Mouse (Mus musculus): ENCODE measurements at regions not wholly inside any gene's neighbourhood (a gene's known extent, or its start where the extent isn't known, plus 50 kb on each side); places are given as distances from the start of the nearest gene placed in this dataset.

- DNase-seq (ENCODE audit: low spot score): no peak
- Histone ChIP-seq H3K36me3 (no peaks in the 10 kb centered on the region), H3K27me3 (ENCODE audit: low read depth, poor library complexity, severe bottlenecking) (no peaks in the 10 kb centered on the region), H3K9me3 (replicated peaks) (no peaks in the 10 kb centered on the region), H3K4me3 (no peak overlapping the region), H3K4me1 (peaks cover 3% of the 10 kb centered on the region; the same call in 1 of the 2 replicates), H3K27ac (no peak overlapping the region)
- WGBS: 77% methylated on average over 4 of the region's 4 CpGs
Measured at GRCm38 (mm10) chr19:15200792-15201191, 602.9 kb upstream of the Tle4 start.

GRCm38 (mm10) chr19:15200361-15200760 lies 602.5 kb upstream of the Tle4 start:
- Histone ChIP-seq H3K36me3 (no peaks in the 10 kb centered on the region), H3K9me3 (replicated peaks) (no peaks in the 10 kb centered on the region), H3K27me3 (ENCODE audit: low read depth, poor library complexity, severe bottlenecking) (no peaks in the 10 kb centered on the region), H3K4me3 (no peak overlapping the region), H3K27ac (no peak overlapping the region), H3K4me1 (peaks cover 3% of the 10 kb centered on the region; the same call in 1 of the 2 replicates)
- WGBS: 47% methylated on average over 2 of the region's 2 CpGs
- DNase-seq (ENCODE audit: low spot score): no peak

- 83% methylated on average over 1 of the region's 1 CpGs for WGBS
- Histone ChIP-seq H3K9me3 (replicated peaks) (no peaks in the 10 kb centered on the region), H3K36me3 (no peaks in the 10 kb centered on the region), H3K4me1 (peaks cover 3% of the 10 kb centered on the region; the same call in 1 of the 2 replicates), H3K27ac (no peak overlapping the region), H3K27me3 (ENCODE audit: low read depth, poor library complexity, severe bottlenecking) (no peaks in the 10 kb centered on the region), H3K4me3 (no peak overlapping the region)
- no peak for DNase-seq (ENCODE audit: low spot score)
Measured at GRCm38 (mm10) chr19:15199692-15200091, 601.8 kb upstream of the Tle4 start.

- no peak for DNase-seq (ENCODE audit: low spot score)
- Histone ChIP-seq H3K4me1 (no peaks in the 10 kb centered on the region), H3K36me3 (no peaks in the 10 kb centered on the region), H3K4me3 (no peak overlapping the region), H3K27ac (no peak overlapping the region), H3K9me3 (replicated peaks) (no peaks in the 10 kb centered on the region), H3K27me3 (ENCODE audit: low read depth, poor library complexity, severe bottlenecking) (no peaks in the 10 kb centered on the region)
Measured at GRCm38 (mm10) chr19:15175221-15175620, 577.4 kb upstream of the Tle4 start.

GRCm38 (mm10) chr19:15173301-15173700 lies 575.5 kb upstream of the Tle4 start:
- WGBS: 27% methylated on average over 5 of the region's 5 CpGs
- Histone ChIP-seq H3K36me3 (no peaks in the 10 kb centered on the region), H3K4me1 (no peaks in the 10 kb centered on the region), H3K9me3 (replicated peaks) (no peaks in the 10 kb centered on the region), H3K4me3 (no peak overlapping the region), H3K27ac (no peak overlapping the region), H3K27me3 (ENCODE audit: low read depth, poor library complexity, severe bottlenecking) (no peaks in the 10 kb centered on the region)
- DNase-seq (ENCODE audit: low spot score): no peak

GRCm38 (mm10) chr19:15167184-15167583 lies 569.3 kb upstream of the Tle4 start:
- Histone ChIP-seq H3K4me3 (no peak overlapping the region), H3K27me3 (ENCODE audit: low read depth, poor library complexity, severe bottlenecking) (no peaks in the 10 kb centered on the region), H3K27ac (no peak overlapping the region), H3K36me3 (no peaks in the 10 kb centered on the region), H3K9me3 (replicated peaks) (no peaks in the 10 kb centered on the region), H3K4me1 (no peaks in the 10 kb centered on the region)
- WGBS: 84% methylated on average over 1 of the region's 1 CpGs
- DNase-seq (ENCODE audit: low spot score): no peak

- no peaks in the 10 kb centered on the region for H3K9me3 ChIP-seq (replicated peaks)
- H3K4me3 ChIP-seq: no peak overlapping the region
- no peak for DNase-seq (ENCODE audit: low spot score)
- no peaks in the 10 kb centered on the region for H3K36me3 ChIP-seq
- H3K4me1 ChIP-seq: no peaks in the 10 kb centered on the region
- H3K27me3 ChIP-seq (ENCODE audit: low read depth, poor library complexity, severe bottlenecking): no peaks in the 10 kb centered on the region
- no peak overlapping the region for H3K27ac ChIP-seq
- 55% methylated on average over 3 of the region's 3 CpGs for WGBS
Measured at GRCm38 (mm10) chr19:15160641-15161040, 562.8 kb upstream of the Tle4 start.

- DNase-seq (ENCODE audit: low spot score): no peak
- no peaks in the 10 kb centered on the region for H3K9me3 ChIP-seq (replicated peaks)
- no peaks in the 10 kb centered on the region for H3K4me1 ChIP-seq
- H3K27ac ChIP-seq: no peak overlapping the region
- H3K36me3 ChIP-seq: no peaks in the 10 kb centered on the region
- no peaks in the 10 kb centered on the region for H3K27me3 ChIP-seq (ENCODE audit: low read depth, poor library complexity, severe bottlenecking)
- no peak overlapping the region for H3K4me3 ChIP-seq
- WGBS: 95% methylated on average over 3 of the region's 3 CpGs
Measured at GRCm38 (mm10) chr19:15158653-15159052, 560.8 kb upstream of the Tle4 start.

GRCm38 (mm10) chr19:15158177-15158576 lies 560.3 kb upstream of the Tle4 start:
- no peaks in the 10 kb centered on the region for H3K36me3 ChIP-seq
- no peak for DNase-seq (ENCODE audit: low spot score)
- H3K27ac ChIP-seq: no peak overlapping the region
- H3K4me1 ChIP-seq: no peaks in the 10 kb centered on the region
- WGBS: 83% methylated on average over 14 of the region's 14 CpGs
- no peak overlapping the region for H3K4me3 ChIP-seq
- H3K9me3 ChIP-seq (replicated peaks): no peaks in the 10 kb centered on the region
- no peaks in the 10 kb centered on the region for H3K27me3 ChIP-seq (ENCODE audit: low read depth, poor library complexity, severe bottlenecking)

GRCm38 (mm10) chr19:15154693-15155092 lies 556.8 kb upstream of the Tle4 start:
- no peak for DNase-seq (ENCODE audit: low spot score)
- H3K27ac ChIP-seq: no peak overlapping the region
- H3K4me3 ChIP-seq: no peak overlapping the region
- no peaks in the 10 kb centered on the region for H3K9me3 ChIP-seq (replicated peaks)
- H3K4me1 ChIP-seq: no peaks in the 10 kb centered on the region
- H3K27me3 ChIP-seq (ENCODE audit: low read depth, poor library complexity, severe bottlenecking): no peaks in the 10 kb centered on the region
- no peaks in the 10 kb centered on the region for H3K36me3 ChIP-seq
- 78% methylated on average over 2 of the region's 2 CpGs for WGBS

- DNase-seq (ENCODE audit: low spot score): no peak
- H3K4me3 ChIP-seq: no peak overlapping the region
- 90% methylated on average over 3 of the region's 3 CpGs for WGBS
- no peaks in the 10 kb centered on the region for H3K27me3 ChIP-seq (ENCODE audit: low read depth, poor library complexity, severe bottlenecking)
- no peaks in the 10 kb centered on the region for H3K36me3 ChIP-seq
- no peaks in the 10 kb centered on the region for H3K9me3 ChIP-seq (replicated peaks)
- no peaks in the 10 kb centered on the region for H3K4me1 ChIP-seq
- no peak overlapping the region for H3K27ac ChIP-seq
Measured at GRCm38 (mm10) chr19:15146325-15146724, 548.5 kb upstream of the Tle4 start.

GRCm38 (mm10) chr19:15127122-15127521 lies 529.3 kb upstream of the Tle4 start:
- no peak for DNase-seq (ENCODE audit: low spot score)
- 36% methylated on average over 4 of the region's 4 CpGs for WGBS
- no peak overlapping the region for H3K4me3 ChIP-seq
- H3K4me1 ChIP-seq: peaks cover 5% of the 10 kb centered on the region
- H3K27me3 ChIP-seq (ENCODE audit: low read depth, poor library complexity, severe bottlenecking): no peaks in the 10 kb centered on the region
- no peak overlapping the region for H3K27ac ChIP-seq
- no peaks in the 10 kb centered on the region for H3K9me3 ChIP-seq (replicated peaks)
- H3K36me3 ChIP-seq: no peaks in the 10 kb centered on the region

GRCm38 (mm10) chr19:15108441-15109026 lies 510.7 kb upstream of the Tle4 start:
- Histone ChIP-seq H3K4me1 (no peaks in the 10 kb centered on the region), H3K4me3 (no peak overlapping the region), H3K27ac (no peak overlapping the region), H3K9me3 (replicated peaks) (no peaks in the 10 kb centered on the region), H3K27me3 (ENCODE audit: low read depth, poor library complexity, severe bottlenecking) (no peaks in the 10 kb centered on the region), H3K36me3 (no peaks in the 10 kb centered on the region)
- no peak for DNase-seq (ENCODE audit: low spot score)
- WGBS: 84% methylated on average over 4 of the region's 4 CpGs

- Histone ChIP-seq H3K27ac (no peak overlapping the region), H3K9me3 (replicated peaks) (no peaks in the 10 kb centered on the region), H3K4me3 (no peak overlapping the region), H3K36me3 (no peaks in the 10 kb centered on the region), H3K4me1 (peaks cover 5% of the 10 kb centered on the region; the same call in 1 of the 2 replicates), H3K27me3 (ENCODE audit: low read depth, poor library complexity, severe bottlenecking) (no peaks in the 10 kb centered on the region)
- WGBS: 88% methylated on average over 1 of the region's 1 CpGs
- no peak for DNase-seq (ENCODE audit: low spot score)
Measured at GRCm38 (mm10) chr19:15095054-15095453, 497.2 kb upstream of the Tle4 start.
